Mouse (Mus musculus) liver, postnatal 0 days (tissue): ENCODE data around the gene Olfr1338. TPM values are rescaled to one million over a fixed set of nuclear protein-coding genes. Genes with fewer than 3 reads are reported as not detected.
"Not testable (repeated sequence)": the region's sequence is repeated elsewhere in the genome, so short reads cannot be mapped to it uniquely, and the experiment has no call there.

Source experiments
- ATAC-seq: fragments of 200-750 bp; cut with Nextera tagmentation; 2 replicates; pipeline ENCODE4 v1.8.0; 2017; ENCODE audit warnings: mild to moderate bottlenecking, moderate library complexity
- DNase-seq: peaks from one replicate; pipeline ENCODE4 v3.0.0-alpha.2; 2016
- H3K27ac ChIP-seq: fragments of 300-500 bp; sonication (generic); 2 replicates; pipeline ENCODE4 v1.5.1; 2014; ENCODE audit warnings: antibody characterized with exemption, moderate library complexity, mild to moderate bottlenecking, low read depth
- H3K27me3 ChIP-seq: fragments of 300-500 bp; sonication (generic); 2 replicates; pipeline ENCODE4 v1.6.1; 2014; ENCODE audit warnings: low read length, control low read depth, mixed read lengths; ENCODE audit not compliant: insufficient read depth
- H3K36me3 ChIP-seq: fragments of 300-500 bp; sonication (generic); replicated peaks from 2 replicates; pipeline ENCODE4 v1.6.1; 2014; ENCODE audit warnings: mild to moderate bottlenecking, control low read depth, low read length, moderate library complexity, mixed read lengths; ENCODE audit not compliant: insufficient read depth
- H3K4me1 ChIP-seq: fragments of 300-500 bp; sonication (generic); 2 replicates; pipeline ENCODE4 v1.6.1; 2014; ENCODE audit warnings: antibody characterized with exemption, mild to moderate bottlenecking, control low read depth; ENCODE audit not compliant: insufficient read depth
- H3K4me2 ChIP-seq: fragments of 300-500 bp; sonication (generic); 2 replicates; pipeline ENCODE4 v1.6.1; 2014; ENCODE audit warnings: low read depth, mild to moderate bottlenecking, low read length, moderate library complexity, mixed read lengths
- H3K4me3 ChIP-seq: fragments of 300-500 bp; sonication (generic); 2 replicates; pipeline ENCODE4 v1.5.1; 2014; ENCODE audit warnings: low read depth, low read length
- H3K9ac ChIP-seq: fragments of 300-500 bp; sonication (generic); replicated peaks from 2 replicates; pipeline ENCODE4 v1.6.1; 2014; ENCODE audit warnings: mild to moderate bottlenecking, moderate library complexity
- H3K9me3 ChIP-seq: fragments of 300-500 bp; sonication (generic); 2 replicates; pipeline ENCODE4 v1.6.1; 2016; ENCODE audit warnings: mild to moderate bottlenecking, control low read depth, low read length, mixed read lengths
- CTCF ChIP-seq: sonication (generic); IDR thresholded peaks from 2 replicates; pipeline ENCODE4 v1.5.1; 2016; ENCODE audit warnings: antibody characterized with exemption, low read depth
- EP300 ChIP-seq: IDR thresholded peaks from 2 replicates; pipeline ENCODE4 v1.6.1; 2016; ENCODE audit warnings: antibody characterized with exemption, low read depth, mild to moderate bottlenecking
- WGBS: fragments of 180-500 bp; shearing (Covaris S2); extraction: QIAGEN DNeasy Blood & Tissue Kit; methylation state at CpG from one replicate; pipeline ENCODE4 v1.1.7; 2014; ENCODE audit not compliant: insufficient replicate concordance; 5-methylcytosine and 5-hydroxymethylcytosine counted together
- polyA plus RNA-seq: library from polyadenylated mRNA; unstranded; fragments of >200 nt; fragmentation: Nextera tagmentation; extraction: Ambion mirVana; gene quantifications from 2 replicates; pipeline ENCODE4 v1.2.1, GENCODE M21; 2015

Olfr1338 gene
- polyA plus RNA-seq, result not detected in 2 replicates

GRCm38 (mm10) chr4:118758637-118759036 lies at the start of gene Olfr1338:
Gene Olfr1338 (minus strand): TSS chr4:118758737.
- Histone ChIP-seq H3K9ac (no peak within 1 kb of the TSS), H3K4me3 (no peak within 1 kb of the TSS), H3K27me3 (no peaks in the 10 kb centered on the region), H3K4me2 (no peak within 1 kb of the TSS), H3K9me3 (no peaks in the 10 kb centered on the region), H3K27ac (no peak within 1 kb of the TSS), H3K4me1 (no peaks in the 10 kb centered on the region), H3K36me3 (no peaks in the 10 kb centered on the region)
- DNase-seq (no peak), ATAC-seq (no peak)
- WGBS, result 72% methylated on average over 1 of the region's 1 CpGs
- TF ChIP-seq CTCF (no peak), EP300 (no peak)

GRCm38 (mm10) chr4:118792796-118793195 lies 34.3 kb upstream of the Olfr1338 start:
- not testable (repeated sequence) for H3K4me3 ChIP-seq, H3K9me3 ChIP-seq, DNase-seq, H3K4me1 ChIP-seq, H3K36me3 ChIP-seq, ATAC-seq, H3K27ac ChIP-seq, H3K4me2 ChIP-seq, H3K9ac ChIP-seq, H3K27me3 ChIP-seq

GRCm38 (mm10) chr4:118782486-118782885 lies 23.9 kb upstream of the Olfr1338 start, which contains the start of gene Olfr1337:
Gene Olfr1337 (minus strand): TSS chr4:118782586.
- WGBS, result 65% methylated on average over 2 of the region's 2 CpGs
- Histone ChIP-seq H3K36me3 (no peaks in the 10 kb centered on the region), H3K27me3 (no peaks in the 10 kb centered on the region), H3K4me1 (no peaks in the 10 kb centered on the region), H3K9ac (no peak within 1 kb of the TSS), H3K4me2 (no peak within 1 kb of the TSS), H3K4me3 (no peak within 1 kb of the TSS), H3K9me3 (no peaks in the 10 kb centered on the region), H3K27ac (no peak within 1 kb of the TSS)
- TF ChIP-seq CTCF (no peak), EP300 (no peak)
- ATAC-seq (no peak), DNase-seq (no peak)

- Histone ChIP-seq H3K9ac (no peak overlapping the region), H3K4me2 (no peak overlapping the region), H3K9me3 (no peaks in the 10 kb centered on the region), H3K27ac (no peak overlapping the region), H3K4me3 (no peak overlapping the region), H3K4me1 (no peaks in the 10 kb centered on the region), H3K36me3 (no peaks in the 10 kb centered on the region), H3K27me3 (peaks cover 14% of the 10 kb centered on the region; the same call in 1 of the 2 replicates)
- 15% methylated on average over 16 of the region's 16 CpGs for WGBS
- DNase-seq, result no peak
- TF ChIP-seq CTCF (no peak), EP300 (no peak)
- no peak for ATAC-seq
These were observed 16.7 kb downstream of the Olfr1338 start for GRCm38 (mm10) chr4:118741881-118742280.

GRCm38 (mm10) chr4:118740988-118741698 lies 17.4 kb downstream of the Olfr1338 start:
- Histone ChIP-seq H3K9ac (no peak overlapping the region), H3K36me3 (no peaks in the 10 kb centered on the region), H3K27ac (no peak overlapping the region), H3K4me1 (no peaks in the 10 kb centered on the region), H3K4me2 (no peak overlapping the region), H3K4me3 (no peak overlapping the region), H3K27me3 (peaks cover 14% of the 10 kb centered on the region; the same call in 1 of the 2 replicates), H3K9me3 (no peaks in the 10 kb centered on the region)
- ATAC-seq, result no peak
- TF ChIP-seq EP300, result no peak
- TF ChIP-seq CTCF, result no peak
- WGBS, result 13% methylated on average over 11 of the region's 11 CpGs
- DNase-seq, result no peak

GRCm38 (mm10) chr4:118739574-118739973 lies 19.0 kb downstream of the Olfr1338 start:
- 54% methylated on average over 3 of the region's 3 CpGs for WGBS
- H3K4me1 ChIP-seq, result no peaks in the 10 kb centered on the region
- DNase-seq (no peak), ATAC-seq (no peak)
- H3K9me3 ChIP-seq, result no peaks in the 10 kb centered on the region
- no peak overlapping the region for H3K4me2 ChIP-seq
- no peaks in the 10 kb centered on the region for H3K36me3 ChIP-seq
- no peak overlapping the region for H3K9ac ChIP-seq
- peaks cover 14% of the 10 kb centered on the region; the same call in 1 of the 2 replicates for H3K27me3 ChIP-seq
- no peak for TF ChIP-seq CTCF
- no peak for TF ChIP-seq EP300
- no peak overlapping the region for H3K27ac ChIP-seq
- H3K4me3 ChIP-seq, result no peak overlapping the region
